Mouse (Mus musculus) erythroblast, embryonic 14.5 days (primary cell): Measurements from ENCODE around the gene Ano10. TPM values are rescaled to one million over a fixed set of nuclear protein-coding genes. Genes with fewer than 3 reads are reported as not detected.

Experiments
- H3K27me3 ChIP-seq: 2 replicates; pipeline ENCODE4 v1.6.1; 2012; ENCODE audit warnings: inconsistent platforms; ENCODE audit not compliant: control insufficient read depth
- H3K36me3 ChIP-seq: 2 replicates; pipeline ENCODE4 v1.6.1; 2012; ENCODE audit warnings: mild to moderate bottlenecking, inconsistent platforms; ENCODE audit not compliant: control insufficient read depth
- H3K4me1 ChIP-seq: 2 replicates; pipeline ENCODE4 v1.6.1; 2012; ENCODE audit warnings: inconsistent platforms; ENCODE audit not compliant: control insufficient read depth
- H3K4me3 ChIP-seq: replicated peaks from 2 replicates; pipeline ENCODE3; 2012; ENCODE audit warnings: moderate library complexity, mild to moderate bottlenecking, inconsistent platforms
- H3K9me3 ChIP-seq: 2 replicates; pipeline ENCODE4 v1.6.1; 2012; ENCODE audit warnings: low read length, inconsistent platforms, mixed read lengths; ENCODE audit not compliant: control insufficient read depth
- GATA1 ChIP-seq: IDR thresholded peaks from 2 replicates; pipeline ENCODE4 v1.6.1; 2012; ENCODE audit warnings: low read length, inconsistent platforms, mixed read lengths
- TAL1 ChIP-seq: IDR thresholded peaks from 3 replicates; pipeline ENCODE4 v1.6.1; 2012; ENCODE audit warnings: low read length, inconsistent platforms, mixed read lengths
- polyA plus RNA-seq: library from polyadenylated mRNA; stranded (reverse); fragments of >175 nt; gene quantifications from 2 replicates; pipeline ENCODE4 v1.2.3, GENCODE M21; 2012

The Ano10 gene
- polyA plus RNA-seq, 1 experiment: 0.10 TPM

GRCm38 (mm10) chr9:122296169-122296568 is 1.9 kb upstream of the Ano10 start:
- Histone ChIP-seq H3K4me1 (peaks cover 18% of the 10 kb centered on the region), H3K4me3 (no peak overlapping the region), H3K36me3 (no peaks in the 10 kb centered on the region), H3K9me3 (peaks cover 5% of the 10 kb centered on the region), H3K27me3 (peaks cover 35% of the 10 kb centered on the region)
- no peak for TF ChIP-seq TAL1
- no peak for TF ChIP-seq GATA1

- Histone ChIP-seq H3K4me3 (no peak overlapping the region), H3K27me3 (peaks cover 37% of the 10 kb centered on the region), H3K9me3 (peaks cover 5% of the 10 kb centered on the region), H3K36me3 (no peaks in the 10 kb centered on the region), H3K4me1 (peaks cover 18% of the 10 kb centered on the region)
- TF ChIP-seq GATA1 (no peak), TAL1 (no peak)
These were observed 1.2 kb upstream of the Ano10 start for GRCm38 (mm10) chr9:122295396-122295795.

DNA sequence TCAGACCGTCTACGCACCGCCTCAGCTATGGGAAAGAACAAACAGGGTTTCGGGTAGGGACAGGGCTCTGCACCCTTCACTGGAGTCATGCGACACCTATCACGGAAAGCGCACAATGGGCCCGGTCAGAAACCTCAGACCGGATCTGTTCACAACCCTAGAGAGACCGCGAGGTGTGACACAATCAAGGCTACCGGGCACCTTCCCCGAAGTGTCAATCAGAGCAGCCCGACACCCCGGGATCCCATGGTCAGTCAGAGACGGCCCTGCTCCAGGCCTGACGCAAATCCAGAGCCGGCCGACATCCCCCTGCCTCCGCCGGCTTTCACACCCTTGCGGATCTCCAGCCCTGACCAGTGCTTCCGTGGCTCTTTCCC is 370 bp downstream of the Ano10 start:
- H3K36me3 ChIP-seq: no peaks in the 10 kb centered on the region
- TF ChIP-seq TAL1: no peak
- no peak for TF ChIP-seq GATA1
- H3K4me1 ChIP-seq: peaks cover 18% of the 10 kb centered on the region
- H3K4me3 ChIP-seq: peak overlapping the region; percentile 57
- H3K9me3 ChIP-seq: peaks cover 5% of the 10 kb centered on the region
- peaks cover 41% of the 10 kb centered on the region for H3K27me3 ChIP-seq

DNA sequence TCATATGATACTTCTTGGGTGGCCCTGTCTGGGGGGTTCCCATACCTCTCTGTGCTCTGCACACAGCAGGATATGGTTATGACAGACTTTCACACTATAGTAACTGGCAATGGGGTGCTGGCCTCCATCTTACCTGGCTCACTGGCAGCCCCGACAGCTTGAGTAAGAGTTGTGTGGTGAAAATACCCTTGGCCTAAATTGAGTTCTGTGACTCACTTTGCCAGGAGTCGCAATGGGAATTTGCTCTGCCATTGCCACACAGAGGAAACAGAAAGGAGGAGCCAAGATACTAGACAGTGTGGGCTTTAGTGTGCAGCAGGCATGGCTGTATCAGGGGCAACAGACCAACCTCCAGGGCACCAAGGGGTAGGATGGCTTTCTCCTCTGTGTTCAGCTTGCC is 4.0 kb downstream of the Ano10 start:
- Histone ChIP-seq H3K36me3 (no peaks in the 10 kb centered on the region), H3K27me3 (peaks cover 37% of the 10 kb centered on the region), H3K4me3 (no peak overlapping the region), H3K4me1 (peaks cover 12% of the 10 kb centered on the region), H3K9me3 (peaks cover 5% of the 10 kb centered on the region)
- no peak for TF ChIP-seq GATA1
- TF ChIP-seq TAL1: no peak

- peaks cover 23% of the 10 kb centered on the region for H3K27me3 ChIP-seq
- H3K36me3 ChIP-seq: no peaks in the 10 kb centered on the region
- H3K4me3 ChIP-seq: no peak overlapping the region
- no peaks in the 10 kb centered on the region for H3K4me1 ChIP-seq
- no peaks in the 10 kb centered on the region for H3K9me3 ChIP-seq
- TF ChIP-seq TAL1: no peak
- TF ChIP-seq GATA1: no peak
These were observed 5.8 kb downstream of the Ano10 start for GRCm38 (mm10) chr9:122288416-122288815.

- no peaks in the 10 kb centered on the region for H3K4me1 ChIP-seq
- TF ChIP-seq TAL1: no peak
- no peak for TF ChIP-seq GATA1
- no peak overlapping the region for H3K4me3 ChIP-seq
- H3K9me3 ChIP-seq: no peaks in the 10 kb centered on the region
- no peaks in the 10 kb centered on the region for H3K36me3 ChIP-seq
- H3K27me3 ChIP-seq: peaks cover 16% of the 10 kb centered on the region
These were observed 6.7 kb downstream of the Ano10 start for GRCm38 (mm10) chr9:122287526-122287925.

- no peaks in the 10 kb centered on the region for H3K9me3 ChIP-seq
- TF ChIP-seq GATA1: no peak
- no peak for TF ChIP-seq TAL1
- no peaks in the 10 kb centered on the region for H3K36me3 ChIP-seq
- no peaks in the 10 kb centered on the region for H3K4me1 ChIP-seq
- H3K27me3 ChIP-seq: peaks cover 4% of the 10 kb centered on the region
- no peak overlapping the region for H3K4me3 ChIP-seq
These were observed 8.4 kb downstream of the Ano10 start for GRCm38 (mm10) chr9:122285833-122286310.

GRCm38 (mm10) chr9:122285146-122285832 is 8.9 kb downstream of the Ano10 start:
- H3K4me1 ChIP-seq: no peaks in the 10 kb centered on the region
- TF ChIP-seq GATA1: no peak
- no peak for TF ChIP-seq TAL1

DNA sequence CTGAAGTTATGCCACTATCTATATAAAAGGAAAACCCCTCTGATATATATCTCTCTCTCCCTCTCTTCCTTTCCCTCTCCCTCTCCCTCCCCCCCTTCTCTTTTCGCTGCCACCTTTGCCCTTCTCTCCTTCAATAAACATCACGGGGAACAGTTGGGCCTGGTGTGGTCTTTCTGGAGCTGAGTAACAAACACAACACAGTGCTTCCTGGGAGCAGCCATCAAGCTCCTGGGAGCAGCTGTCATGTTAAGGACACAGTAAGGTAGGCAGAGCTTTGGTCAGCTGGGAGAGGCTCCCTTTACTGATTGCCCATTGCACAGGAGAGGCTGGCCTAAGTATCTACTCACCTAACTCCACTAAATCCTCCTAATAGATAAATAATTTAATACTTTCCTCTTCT is 9.5 kb downstream of the Ano10 start:
- Histone ChIP-seq H3K36me3 (no peaks in the 10 kb centered on the region), H3K4me1 (no peaks in the 10 kb centered on the region), H3K4me3 (no peak overlapping the region), H3K9me3 (no peaks in the 10 kb centered on the region), H3K27me3 (peaks cover 1% of the 10 kb centered on the region)
- TF ChIP-seq TAL1: no peak
- no peak for TF ChIP-seq GATA1

More at GRCm38 (mm10) chr9:122285146-122285832, 8.9 kb downstream of the Ano10 start:
- H3K36me3 ChIP-seq: no peaks in the 10 kb centered on the region
- H3K4me3 ChIP-seq: no peak overlapping the region
- H3K9me3 ChIP-seq: no peaks in the 10 kb centered on the region
- H3K27me3 ChIP-seq: peaks cover 4% of the 10 kb centered on the region

DNA sequence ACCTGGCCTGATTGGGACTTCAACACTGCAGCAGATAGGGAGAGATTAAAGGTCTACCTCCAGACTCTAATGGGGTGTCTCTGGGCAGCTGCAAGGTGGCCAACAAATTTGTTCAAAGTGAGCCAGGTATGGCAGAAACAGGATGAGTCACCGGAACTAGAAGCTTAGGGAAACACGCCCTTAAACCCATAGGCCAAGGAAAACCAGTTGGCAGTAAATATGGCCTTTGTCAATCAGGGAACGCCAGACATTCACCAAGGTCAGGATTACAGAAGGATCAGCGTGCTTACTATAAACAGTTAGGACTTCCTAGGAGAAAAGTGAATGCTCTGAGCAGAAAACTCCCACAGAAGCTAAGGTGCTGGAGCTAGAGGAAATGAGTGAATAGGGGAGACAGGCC is 13.2 kb downstream of the Ano10 start:
- Histone ChIP-seq H3K27me3 (no peaks in the 10 kb centered on the region), H3K4me1 (no peaks in the 10 kb centered on the region), H3K4me3 (no peak overlapping the region), H3K9me3 (no peaks in the 10 kb centered on the region; the same call in 1 of the 2 replicates), H3K36me3 (no peaks in the 10 kb centered on the region)
- TF ChIP-seq TAL1: no peak
- no peak for TF ChIP-seq GATA1
